In the genomic region with DNA sequence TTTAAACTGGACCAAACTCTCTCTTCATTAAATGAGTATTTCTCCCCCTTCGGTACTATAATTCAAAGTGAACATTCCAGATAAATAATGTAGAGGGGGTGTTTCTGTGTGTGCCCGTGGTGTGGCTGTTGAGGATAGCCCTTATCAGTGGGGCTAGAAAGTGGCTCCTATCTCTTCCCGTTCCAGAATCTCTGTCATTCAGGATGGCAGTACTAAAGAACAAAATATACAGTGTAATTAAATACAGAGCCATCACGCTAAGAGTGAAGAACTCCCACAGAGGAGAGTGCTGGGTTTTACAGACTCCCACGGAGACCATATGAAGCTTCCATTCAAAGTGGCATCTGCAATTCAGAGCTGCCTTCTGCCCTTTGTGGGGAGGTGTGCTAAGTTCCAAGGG, we compare ENCODE assay signal across 20 mouse cellular contexts.
A peak's percentile ranks its signal among the peaks of the same experiment; 100 is the strongest.
DNase-seq lines count a peak whose midpoint lies in the region; ATAC-seq and TF ChIP-seq lines count a peak whose summit lies in the region.
"Had no signal": no experiment of that assay in that cellular context is flagged by ENCODE, and none has a peak within 500 bp of the region (broad histone marks: within the 10 kb centered on the region; RNA-seq: fewer than 3 reads in every experiment).

No protein-coding gene starts in this region.

- H3K36me3 ChIP-seq in hindbrain, embryonic 13.5 days = no peaks in the 10 kb centered on the region
- H3K36me3 ChIP-seq in hindbrain, embryonic 16.5 days (ENCODE audit: control insufficient read depth, insufficient read depth, low read length) = no peaks in the 10 kb centered on the region
- H3K36me3 ChIP-seq in kidney, postnatal 0 days (ENCODE audit: insufficient read depth, low read length) = no peaks in the 10 kb centered on the region
- H3K36me3 ChIP-seq in kidney, embryonic 14.5 days (ENCODE audit: control insufficient read depth, insufficient read depth, low read length) = no peaks in the 10 kb centered on the region
- no peaks in the 10 kb centered on the region for H3K36me3 ChIP-seq in neural tube, embryonic 12.5 days
- H3K36me3 ChIP-seq: embryonic facial prominence, embryonic 13.5 days; forebrain, embryonic 12.5 days; heart, embryonic 10.5 days; hindbrain, embryonic 15.5 days had no signal

- peak; percentile 71 for DNase-seq in kidney, postnatal 0 days (ENCODE audit: low spot score)
- no peak for DNase-seq in heart, adult 9 months (ENCODE audit: low spot score in 2 of 2)
- no peak for DNase-seq in gastrocnemius, adult 18-20 months (ENCODE audit: low spot score)
- DNase-seq: adrenal gland, postnatal 14 days; cerebellum, adult 18-20 months; cerebellum, adult 9-11 months; cerebellum, postnatal 36 days; gastrocnemius, postnatal 36 days; heart, adult 11 months; heart, postnatal 10 days; heart, postnatal 4 days had no signal

- H3K4me2 ChIP-seq in hindbrain, embryonic 13.5 days = no peak overlapping the region
- H3K4me2 ChIP-seq in hindbrain, embryonic 16.5 days (ENCODE audit: low read length) = no peak overlapping the region
- no peak overlapping the region for H3K4me2 ChIP-seq in kidney, postnatal 0 days (ENCODE audit: low read length)
- H3K4me2 ChIP-seq in kidney, embryonic 14.5 days (replicated peaks; ENCODE audit: low read depth, low read length) = no peak overlapping the region
- H3K4me2 ChIP-seq in neural tube, embryonic 12.5 days (replicated peaks) = no peak overlapping the region
- H3K4me2 ChIP-seq: embryonic facial prominence, embryonic 13.5 days; forebrain, embryonic 12.5 days; hindbrain, embryonic 15.5 days had no signal

- peak overlapping the region; percentile 35; the same call in 1 of the 2 replicates for H3K27ac ChIP-seq in hindbrain, embryonic 13.5 days
- H3K27ac ChIP-seq in hindbrain, embryonic 16.5 days (ENCODE audit: low read depth, low read length) = no peak overlapping the region
- no peak overlapping the region for H3K27ac ChIP-seq in kidney, postnatal 0 days
- H3K27ac ChIP-seq in kidney, embryonic 14.5 days (ENCODE audit: low read depth, low read length) = no peak overlapping the region; the same call in 1 of the 2 replicates
- H3K27ac ChIP-seq in neural tube, embryonic 12.5 days = no peak overlapping the region
- H3K27ac ChIP-seq: embryonic facial prominence, embryonic 13.5 days; forebrain, embryonic 12.5 days; heart, embryonic 10.5 days; hindbrain, embryonic 15.5 days had no signal

- 34% methylated on average over 5 of the region's 5 CpGs for WGBS in hindbrain, embryonic 13.5 days
- 39% methylated on average over 5 of the region's 5 CpGs for WGBS in hindbrain, embryonic 16.5 days
- 28% methylated on average over 5 of the region's 5 CpGs for WGBS in kidney, postnatal 0 days
- WGBS in kidney, embryonic 14.5 days = 24% methylated on average over 5 of the region's 5 CpGs
- 25% methylated on average over 5 of the region's 5 CpGs for WGBS in neural tube, embryonic 12.5 days

- no peak for ATAC-seq in hindbrain, embryonic 13.5 days (ENCODE audit: low FRiP score)
- no peak for ATAC-seq in hindbrain, embryonic 16.5 days
- no peak; the same call in 1 of the 2 replicates for ATAC-seq in kidney, postnatal 0 days (replicated peaks; ENCODE audit: low FRiP score, low read depth)
- no peak for ATAC-seq in kidney, embryonic 14.5 days (ENCODE audit: low FRiP score, low TSS enrichment)
- peak; percentile 21; the same call in 1 of the 2 replicates for ATAC-seq in neural tube, embryonic 12.5 days (ENCODE audit: low FRiP score, low read depth)
- ATAC-seq: forebrain, embryonic 16.5 days had no signal

- H3K4me3 ChIP-seq in hindbrain, embryonic 13.5 days = no peak overlapping the region
- no peak overlapping the region for H3K4me3 ChIP-seq in hindbrain, embryonic 16.5 days (ENCODE audit: low read length)
- no peak overlapping the region for H3K4me3 ChIP-seq in kidney, postnatal 0 days (replicated peaks; ENCODE audit: low read depth, low read length)
- no peak overlapping the region for H3K4me3 ChIP-seq in kidney, embryonic 14.5 days (ENCODE audit: low read length)
- no peak overlapping the region for H3K4me3 ChIP-seq in neural tube, embryonic 12.5 days
- H3K4me3 ChIP-seq: embryonic facial prominence, embryonic 13.5 days; forebrain, embryonic 12.5 days; heart, embryonic 10.5 days; hindbrain, embryonic 15.5 days had no signal

- H3K4me1 ChIP-seq in hindbrain, embryonic 13.5 days (replicated peaks) = peaks cover 8% of the 10 kb centered on the region
- H3K4me1 ChIP-seq in hindbrain, embryonic 16.5 days (ENCODE audit: control insufficient read depth, insufficient read depth, low read depth, low read length) = peaks cover 4% of the 10 kb centered on the region
- H3K4me1 ChIP-seq in kidney, postnatal 0 days (replicated peaks; ENCODE audit: insufficient read depth, low read length) = 0 out of 2 replicates have a peak, but pooled peaks cover 4% of the 10 kb centered on the region
- 0 out of 2 replicates have a peak, but pooled peaks cover 4% of the 10 kb centered on the region for H3K4me1 ChIP-seq in kidney, embryonic 14.5 days (ENCODE audit: control insufficient read depth, insufficient read depth, low read length)
- peaks cover 6% of the 10 kb centered on the region; the same call in 1 of the 2 replicates for H3K4me1 ChIP-seq in neural tube, embryonic 12.5 days
- H3K4me1 ChIP-seq: embryonic facial prominence, embryonic 13.5 days had no signal

- no peak for TF ChIP-seq CTCF in kidney, postnatal 0 days (IDR thresholded peaks at IDR 0.05; ENCODE audit: low read depth)

- no peaks in the 10 kb centered on the region for H3K27me3 ChIP-seq in hindbrain, embryonic 13.5 days
- H3K27me3 ChIP-seq in hindbrain, embryonic 16.5 days (replicated peaks; ENCODE audit: control insufficient read depth, insufficient read depth, low read length) = no peaks in the 10 kb centered on the region
- H3K27me3 ChIP-seq in kidney, postnatal 0 days (ENCODE audit: insufficient read depth, low read length) = no peaks in the 10 kb centered on the region
- H3K27me3 ChIP-seq in kidney, embryonic 14.5 days (ENCODE audit: control insufficient read depth, insufficient read depth, low read length) = no peaks in the 10 kb centered on the region
- no peaks in the 10 kb centered on the region for H3K27me3 ChIP-seq in neural tube, embryonic 12.5 days (replicated peaks)
- H3K27me3 ChIP-seq: embryonic facial prominence, embryonic 13.5 days; forebrain, embryonic 12.5 days; hindbrain, embryonic 15.5 days had no signal

- no peaks in the 10 kb centered on the region for H3K9me3 ChIP-seq in hindbrain, embryonic 13.5 days
- H3K9me3 ChIP-seq in hindbrain, embryonic 16.5 days (ENCODE audit: control insufficient read depth, low read length) = no peaks in the 10 kb centered on the region
- H3K9me3 ChIP-seq in kidney, postnatal 0 days (replicated peaks; ENCODE audit: low read length) = no peaks in the 10 kb centered on the region
- H3K9me3 ChIP-seq in kidney, embryonic 14.5 days (ENCODE audit: control insufficient read depth, low read length) = no peaks in the 10 kb centered on the region
- no peaks in the 10 kb centered on the region for H3K9me3 ChIP-seq in neural tube, embryonic 12.5 days
- H3K9me3 ChIP-seq: embryonic facial prominence, embryonic 13.5 days; forebrain, embryonic 12.5 days; heart, embryonic 10.5 days; hindbrain, embryonic 15.5 days had no signal

- H3K9ac ChIP-seq in hindbrain, embryonic 13.5 days = no peak overlapping the region
- no peak overlapping the region for H3K9ac ChIP-seq in hindbrain, embryonic 16.5 days (ENCODE audit: low read depth, low read length)
- H3K9ac ChIP-seq in kidney, postnatal 0 days (ENCODE audit: low read depth, low read length) = no peak overlapping the region
- H3K9ac ChIP-seq in kidney, embryonic 14.5 days (ENCODE audit: low read depth, low read length) = no peak overlapping the region
- H3K9ac ChIP-seq in neural tube, embryonic 12.5 days = no peak overlapping the region
- H3K9ac ChIP-seq: embryonic facial prominence, embryonic 13.5 days; forebrain, embryonic 12.5 days; hindbrain, embryonic 15.5 days had no signal
